Mouse (Mus musculus) CH12.LX (cell line): ENCODE measurements around the gene Smad1. TPM values are rescaled to one million over a fixed set of nuclear protein-coding genes. Genes with fewer than 3 reads are reported as not detected.

Experiments
- DNase-seq: peaks from one replicate; pipeline ENCODE4 v3.0.0-alpha.2; 2013; ENCODE audit errors: extremely low read depth
- H3K27ac ChIP-seq: 2 replicates; pipeline ENCODE4 v1.5.1; 2012; ENCODE audit warnings: low read depth, mild to moderate bottlenecking, control low read depth, moderate library complexity; ENCODE audit not compliant: insufficient read depth
- H3K27me3 ChIP-seq: replicated peaks from 2 replicates; pipeline ENCODE3; 2012; ENCODE audit warnings: inconsistent platforms
- H3K36me3 ChIP-seq, 2 experiments: replicated peaks in 1 of 2; 2 replicates each; pipeline versions ENCODE3 to v1.6.1; 2012; ENCODE audit warnings: inconsistent platforms in 1 of 2, low read length in 1 of 2, mild to moderate bottlenecking in 1 of 2, mixed read lengths in 1 of 2, moderate library complexity in 1 of 2; ENCODE audit not compliant: control insufficient read depth in 1 of 2, insufficient read depth in 1 of 2
- H3K4me1 ChIP-seq, 2 experiments: 2 replicates each; pipeline ENCODE4 v1.6.1; 2012; ENCODE audit warnings: inconsistent platforms in 1 of 2, moderate library complexity in 1 of 2; ENCODE audit not compliant: insufficient read depth in 2 of 2, control insufficient read depth in 1 of 2
- H3K4me2 ChIP-seq: 2 replicates; pipeline ENCODE4 v1.6.1; 2012; ENCODE audit warnings: low read depth, mild to moderate bottlenecking, control low read depth; ENCODE audit not compliant: poor library complexity, insufficient read depth, severe bottlenecking
- H3K4me3 ChIP-seq, 3 experiments: fragments of 150-350 bp in 1 of 3; sonication (generic) in 1 of 3; replicated peaks in 1 of 3; 2 replicates each; pipeline versions ENCODE3 to v1.5.1; 2011 to 2012; ENCODE audit warnings: low read depth in 2 of 3, low read length in 2 of 3, mild to moderate bottlenecking in 2 of 3, moderate library complexity in 2 of 3, control low read depth in 1 of 3, improper control_type of control experiment in 1 of 3, inconsistent platforms in 1 of 3, mixed read lengths in 1 of 3; ENCODE audit not compliant: poor library complexity in 1 of 3
- H3K79me2 ChIP-seq: replicated peaks from 2 replicates; pipeline ENCODE4 v1.6.1; 2012; ENCODE audit warnings: mild to moderate bottlenecking, moderate library complexity; ENCODE audit not compliant: control insufficient read depth, poor library complexity, insufficient read depth, severe bottlenecking; ENCODE audit errors: extremely low read depth
- H3K9ac ChIP-seq: 2 replicates; pipeline ENCODE4 v1.6.1; 2012; ENCODE audit warnings: low read depth, mild to moderate bottlenecking, control low read depth, moderate library complexity; ENCODE audit not compliant: insufficient read depth
- H3K9me3 ChIP-seq: replicated peaks from 2 replicates; pipeline ENCODE3; 2012; ENCODE audit warnings: low read length, inconsistent platforms, mixed read lengths
- CTCF ChIP-seq, 2 experiments: IDR thresholded peaks in 1 of 2; conservative IDR thresholded peaks in 1 of 2; 2 replicates each; pipeline ENCODE4 v1.5.1; 2011 to 2012; ENCODE audit warnings: low read depth in 2 of 2, low read length in 2 of 2, improper control_type of control experiment in 1 of 2, inconsistent platforms in 1 of 2, mild to moderate bottlenecking in 1 of 2, moderate library complexity in 1 of 2
- E2F4 ChIP-seq: IDR thresholded peaks from 2 replicates; pipeline ENCODE4 v1.6.1; 2011; ENCODE audit warnings: low read depth, low read length, improper control_type of control experiment; ENCODE audit not compliant: insufficient replicate concordance
- ETS1 ChIP-seq: conservative IDR thresholded peaks from 2 replicates; pipeline ENCODE4 v1.6.1; 2012; ENCODE audit warnings: low read depth, mild to moderate bottlenecking, inconsistent platforms, low read length, improper control_type of control experiment, moderate library complexity
- JUN ChIP-seq: IDR thresholded peaks from 2 replicates; pipeline ENCODE4 v1.6.1; 2011; ENCODE audit warnings: low read depth, mild to moderate bottlenecking, low read length, improper control_type of control experiment, moderate library complexity; ENCODE audit not compliant: insufficient read depth
- JUND ChIP-seq: conservative IDR thresholded peaks from 2 replicates; pipeline ENCODE4 v1.6.1; 2011; ENCODE audit warnings: low read depth, low read length, improper control_type of control experiment
- MAX ChIP-seq: IDR thresholded peaks from 2 replicates; pipeline ENCODE4 v1.6.1; 2011; ENCODE audit warnings: low read length, improper control_type of control experiment
- MAZ ChIP-seq: IDR thresholded peaks from 2 replicates; pipeline ENCODE4 v1.6.1; 2012; ENCODE audit warnings: low read depth, mild to moderate bottlenecking, inconsistent platforms, low read length, improper control_type of control experiment, moderate library complexity
- MEF2A ChIP-seq: IDR thresholded peaks from 2 replicates; pipeline ENCODE4 v1.6.1; 2014; ENCODE audit warnings: low read depth, mild to moderate bottlenecking, inconsistent platforms, low read length, improper control_type of control experiment, borderline replicate concordance
- MYC ChIP-seq: IDR thresholded peaks from 2 replicates; pipeline ENCODE4 v1.6.1; 2011; ENCODE audit warnings: low read depth, mild to moderate bottlenecking, improper control_type of control experiment, low read length
- NELFE ChIP-seq: IDR thresholded peaks from 2 replicates; pipeline ENCODE4 v1.6.1; 2011; ENCODE audit warnings: low read depth, low read length, improper control_type of control experiment
- NRF1 ChIP-seq: IDR thresholded peaks from 2 replicates; pipeline ENCODE4 v1.6.1; 2014; ENCODE audit warnings: low read depth, mild to moderate bottlenecking, inconsistent platforms, low read length, improper control_type of control experiment, moderate library complexity
- PAX5 ChIP-seq: IDR thresholded peaks from 2 replicates; pipeline ENCODE4 v1.6.1; 2012; ENCODE audit warnings: low read length, inconsistent platforms, mixed read lengths
- POLR2A ChIP-seq: IDR thresholded peaks from 2 replicates; pipeline ENCODE4 v1.6.1; 2011; ENCODE audit warnings: low read depth, mild to moderate bottlenecking, improper control_type of control experiment, low read length
- RAD21 ChIP-seq: IDR thresholded peaks from 2 replicates; pipeline ENCODE4 v1.6.1; 2011; ENCODE audit warnings: low read depth, mild to moderate bottlenecking, low read length, improper control_type of control experiment, moderate library complexity
- RCOR1 ChIP-seq: conservative IDR thresholded peaks from 2 replicates; pipeline ENCODE4 v1.6.1; 2012; ENCODE audit warnings: low read depth, mild to moderate bottlenecking, inconsistent platforms, low read length, improper control_type of control experiment
- SIN3A ChIP-seq: IDR thresholded peaks from 2 replicates; pipeline ENCODE4 v1.6.1; 2012; ENCODE audit warnings: low read length, improper control_type of control experiment, inconsistent platforms
- SMC3 ChIP-seq: IDR thresholded peaks from 2 replicates; pipeline ENCODE4 v1.6.1; 2011; ENCODE audit warnings: low read depth, low read length, improper control_type of control experiment
- TBP ChIP-seq: conservative IDR thresholded peaks from 2 replicates; pipeline ENCODE4 v1.6.1; 2011; ENCODE audit warnings: low read depth, low read length, improper control_type of control experiment
- TCF12 ChIP-seq: IDR thresholded peaks from 2 replicates; pipeline ENCODE4 v1.6.1; 2014; ENCODE audit warnings: low read depth, mild to moderate bottlenecking, inconsistent platforms, low read length, improper control_type of control experiment
- ZC3H11A ChIP-seq: IDR thresholded peaks from 2 replicates; pipeline ENCODE4 v1.6.1; 2012; ENCODE audit warnings: low read depth, mild to moderate bottlenecking, inconsistent platforms, low read length, improper control_type of control experiment
- ZKSCAN1 ChIP-seq: IDR thresholded peaks from 2 replicates; pipeline ENCODE4 v1.6.1; 2012; ENCODE audit warnings: low read depth, inconsistent platforms, low read length, improper control_type of control experiment, borderline replicate concordance
- ZNF384 ChIP-seq: IDR thresholded peaks from 2 replicates; pipeline ENCODE4 v1.6.1; 2012; ENCODE audit warnings: low read depth, low read length, improper control_type of control experiment, inconsistent platforms
- dilution Hi-C: fragments of 300-500 bp; cut with MboI; formaldehyde crosslinking; loops from 2 replicates; pipeline ENCODE4 v1.14.3; 2020; ENCODE audit warnings: low sequenced_read_pairs; ENCODE audit not compliant: extremely low pct_unique_long_range_greater_than_20kb, extremely low pct_ligation_motif_present
- in situ Hi-C: fragments of 300-500 bp; cut with MboI; formaldehyde crosslinking; loops from 3 replicates; pipeline ENCODE4 v1.14.3; 2019; ENCODE audit warnings: low sequenced_read_pairs, low pct_ligation_motif_present, low pct_unique_long_range_greater_than_20kb, mixed read lengths
- polyA plus RNA-seq: library from polyadenylated mRNA; unstranded; fragments of >175 nt; gene quantifications from 2 replicates; pipeline ENCODE4 v1.2.1, GENCODE M21; 2012; ENCODE audit warnings: low read depth; ENCODE audit not compliant: insufficient read length
- total RNA-seq, 2 experiments: library from RNA; depleted of rRNA; stranded (reverse); fragments of 300-350 nt in 1 of 2; fragments of >200 nt in 1 of 2; gene quantifications; 2 replicates each; pipeline ENCODE4 v1.2.3; 2012 to 2014

Gene Smad1
- total and polyA plus RNA-seq, 3 experiments: not detected

DNA sequence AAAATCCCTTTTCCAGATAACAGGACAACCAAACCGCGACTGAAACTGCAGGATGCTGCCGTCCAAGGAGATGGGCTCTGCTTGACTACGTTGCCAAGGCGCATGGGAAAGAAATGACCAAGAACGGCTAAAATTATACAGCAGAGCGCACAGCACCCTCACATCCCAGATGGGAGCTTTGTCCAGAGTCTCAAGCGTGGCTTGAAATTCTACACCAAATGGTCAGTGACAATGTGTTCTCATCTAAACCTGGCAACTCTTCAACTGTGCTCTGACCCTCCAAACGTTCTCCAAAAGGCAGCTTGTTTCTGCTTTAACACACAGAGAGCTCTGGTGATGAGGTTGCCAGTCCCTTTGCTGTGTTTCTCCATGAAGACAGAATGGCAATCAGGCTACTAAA, 39.0 kb downstream of the Smad1 start:
- Histone ChIP-seq H3K9me3 (no peaks in the 10 kb centered on the region), H3K36me3 (no peaks in the 10 kb centered on the region), H3K9ac (no peak overlapping the region), H3K27ac (no peak overlapping the region), H3K79me2 (no peaks in the 10 kb centered on the region), H3K4me1 (peaks cover 0 to 4% of the 10 kb centered on the region in 2 experiments; a peak in 2 of 4 replicates), H3K27me3 (no peaks in the 10 kb centered on the region), H3K4me3 (no peak overlapping the region), H3K4me2 (no peak overlapping the region)
- in situ Hi-C loops: no loop called here
- no peak for TF ChIP-seq RCOR1
- no peak for TF ChIP-seq JUND
- no peak for TF ChIP-seq MEF2A
- no peak for TF ChIP-seq TCF12
- no peak for TF ChIP-seq CTCF (conservative IDR thresholded peaks at IDR 0.05 in 1 of 2, IDR thresholded peaks at IDR 0.05 in 1 of 2; ENCODE audit: low read depth in 2 of 2, low read length in 2 of 2)
- no peak for TF ChIP-seq SMC3
- TF ChIP-seq NRF1: no peak
- TF ChIP-seq PAX5: no peak
- dilution Hi-C loops: no loop called here
- no peak for DNase-seq

DNA sequence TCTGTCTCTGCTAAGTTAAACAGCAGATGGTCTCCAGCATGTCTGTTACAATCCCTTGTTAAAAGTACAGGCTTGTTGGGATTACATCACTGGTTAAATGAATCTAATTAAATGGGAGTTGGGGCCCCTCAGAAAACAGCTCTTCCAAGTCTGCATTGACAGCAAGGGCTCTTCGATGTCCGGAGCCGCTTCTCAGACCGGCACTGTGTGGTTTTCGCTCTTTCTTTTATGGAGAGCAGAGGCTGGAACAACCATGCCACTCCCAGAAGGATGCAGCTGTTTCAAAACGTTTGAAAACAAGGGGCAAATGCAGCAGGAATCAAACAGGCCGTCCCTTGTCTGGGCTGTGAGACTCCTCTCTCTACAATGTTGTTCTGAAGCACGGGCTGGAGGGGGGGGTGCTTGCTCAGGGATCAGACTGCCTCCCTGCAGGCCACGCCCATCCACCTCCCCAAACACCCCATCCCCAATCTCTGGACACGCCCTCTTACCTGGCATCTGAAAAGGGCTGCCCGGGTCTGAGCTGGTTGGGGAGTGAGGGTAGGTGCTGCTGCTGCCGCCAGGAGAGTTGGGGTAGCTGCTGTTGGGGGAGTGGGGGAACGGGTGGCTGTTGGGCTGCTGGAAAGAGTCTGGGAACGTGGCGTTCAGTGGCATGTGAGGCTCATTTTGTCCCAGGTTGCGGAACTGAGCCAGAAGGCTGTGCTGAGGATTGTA, 43.4 kb downstream of the Smad1 start:
- Histone ChIP-seq H3K36me3 (no peaks in the 10 kb centered on the region), H3K79me2 (no peaks in the 10 kb centered on the region), H3K4me3 (no peak overlapping the region), H3K4me2 (no peak overlapping the region), H3K4me1 (peaks cover 0 to 3% of the 10 kb centered on the region in 2 experiments; a peak in 1 of 4 replicates), H3K27ac (no peak overlapping the region), H3K9ac (no peak overlapping the region), H3K9me3 (no peaks in the 10 kb centered on the region), H3K27me3 (no peaks in the 10 kb centered on the region)
- DNase-seq: no peak
- dilution Hi-C loops: no loop called here
- in situ Hi-C loops: no loop called here
- TF ChIP-seq MYC (no peak), ETS1 (no peak), MAZ (no peak), JUN (no peak), RCOR1 (no peak), ZC3H11A (no peak), ZKSCAN1 (no peak), MEF2A (no peak), TBP (no peak), RAD21 (no peak), SIN3A (no peak), NELFE (no peak), E2F4 (no peak), ZNF384 (no peak), POLR2A (no peak), MAX (no peak), SMC3 (no peak)
